Mouse (Mus musculus) hematopoietic multipotent progenitor cell, adult 10-12 weeks (in vitro differentiated cells): ENCODE data around the gene Slc25a42. TPM values are rescaled to one million over a fixed set of nuclear protein-coding genes. Genes with fewer than 3 reads are reported as not detected.

Experiments used
- polyA plus RNA-seq: library from polyadenylated mRNA; stranded (reverse); fragments of >175 nt; gene quantifications from 2 replicates; pipeline ENCODE4 v1.2.3, GENCODE M21; 2012; ENCODE audit warnings: low replicate concordance

Gene Slc25a42
- polyA plus RNA-seq = 10.1 and 12.4 TPM in 2 replicates

DNA sequence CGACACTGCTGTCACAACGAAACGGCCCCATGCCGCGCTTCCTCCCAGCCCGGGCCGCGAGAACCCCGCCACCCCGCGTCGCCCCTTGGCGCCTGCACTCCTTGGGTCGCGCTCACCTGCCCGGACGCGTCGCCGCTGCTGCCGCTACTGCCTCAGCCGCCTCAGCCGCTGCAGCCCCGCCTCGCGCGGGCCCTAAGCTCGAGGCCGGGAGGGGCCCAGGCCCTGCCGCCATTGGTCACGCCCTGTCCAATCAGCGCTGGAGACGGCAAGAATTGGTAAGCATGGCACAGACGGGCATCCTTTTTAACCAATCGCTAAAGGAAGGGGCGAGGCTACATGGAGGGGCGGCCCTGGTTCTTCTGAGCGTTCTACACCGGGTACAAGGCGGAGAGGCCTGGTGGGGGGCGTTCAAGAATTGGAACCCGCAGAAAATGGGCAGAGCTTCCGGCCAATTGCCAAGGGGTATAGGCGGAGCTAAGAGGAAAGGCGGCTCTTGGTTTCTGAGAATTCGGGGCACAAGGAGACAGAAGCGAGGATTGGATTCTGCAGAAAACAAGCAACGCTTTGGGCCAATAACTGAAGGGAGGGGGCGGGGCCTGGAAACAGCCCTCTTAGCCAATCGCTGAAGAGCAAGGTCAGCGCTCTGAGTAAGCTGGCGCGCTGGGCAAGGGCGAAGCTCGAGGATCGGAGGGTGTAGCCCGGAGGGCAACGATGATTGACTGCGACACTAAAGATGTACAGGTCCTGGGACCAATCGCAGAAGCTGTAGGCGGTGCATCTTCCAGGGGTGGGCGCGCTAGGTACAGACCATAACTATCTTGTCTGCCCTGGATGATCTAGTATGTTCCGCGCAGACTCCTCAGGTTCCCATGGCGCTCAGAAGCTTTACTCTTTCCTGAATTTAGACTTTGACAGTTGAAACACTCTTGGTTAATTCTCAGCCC, at the start of gene Slc25a42:
TSS of gene Slc25a42 (minus strand) at position 194 of the 944 bp plus-strand sequence.

DNA sequence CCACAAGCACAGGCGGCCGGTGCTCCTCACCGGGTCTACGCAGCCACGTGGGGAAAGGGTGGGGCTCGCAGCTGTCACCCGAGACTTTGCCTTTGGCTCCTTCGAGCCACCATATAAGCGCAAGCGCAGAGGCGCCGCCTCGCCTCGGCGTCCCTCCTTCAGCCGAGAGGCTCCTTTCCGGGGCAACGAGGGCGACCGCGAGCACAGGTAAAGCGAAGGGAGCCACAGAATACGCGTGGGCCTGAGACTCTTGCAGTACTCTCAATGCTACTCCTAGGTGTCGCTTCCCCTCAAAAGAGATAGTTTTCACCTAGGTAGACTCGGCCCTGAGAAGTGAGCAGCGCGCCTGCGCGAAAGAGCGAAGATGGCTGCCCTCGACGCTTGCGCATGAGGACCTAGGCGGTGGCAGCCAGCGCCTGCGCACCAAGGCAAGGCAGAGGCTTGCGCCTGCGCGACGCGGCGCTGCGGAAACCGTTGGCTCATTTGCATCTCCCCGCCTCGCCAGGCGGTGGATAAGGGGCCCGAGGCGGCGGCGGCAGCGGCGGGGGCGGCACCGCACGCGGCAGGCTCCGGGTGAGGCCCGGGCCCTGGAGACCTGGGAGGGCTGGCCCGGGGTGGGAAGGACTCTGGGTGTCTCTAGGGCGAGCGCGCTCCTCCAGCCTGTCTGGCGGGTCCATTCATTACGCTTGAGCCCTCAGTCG, 22.1 kb upstream of the Slc25a42 start, which contains the start of the genes Sugp2 and Armc6:
TSS of gene Sugp2 (plus strand) at position 147 of the 701 bp plus-strand sequence.
TSS of gene Armc6 (minus strand) at position 387 of the 701 bp plus-strand sequence.

DNA sequence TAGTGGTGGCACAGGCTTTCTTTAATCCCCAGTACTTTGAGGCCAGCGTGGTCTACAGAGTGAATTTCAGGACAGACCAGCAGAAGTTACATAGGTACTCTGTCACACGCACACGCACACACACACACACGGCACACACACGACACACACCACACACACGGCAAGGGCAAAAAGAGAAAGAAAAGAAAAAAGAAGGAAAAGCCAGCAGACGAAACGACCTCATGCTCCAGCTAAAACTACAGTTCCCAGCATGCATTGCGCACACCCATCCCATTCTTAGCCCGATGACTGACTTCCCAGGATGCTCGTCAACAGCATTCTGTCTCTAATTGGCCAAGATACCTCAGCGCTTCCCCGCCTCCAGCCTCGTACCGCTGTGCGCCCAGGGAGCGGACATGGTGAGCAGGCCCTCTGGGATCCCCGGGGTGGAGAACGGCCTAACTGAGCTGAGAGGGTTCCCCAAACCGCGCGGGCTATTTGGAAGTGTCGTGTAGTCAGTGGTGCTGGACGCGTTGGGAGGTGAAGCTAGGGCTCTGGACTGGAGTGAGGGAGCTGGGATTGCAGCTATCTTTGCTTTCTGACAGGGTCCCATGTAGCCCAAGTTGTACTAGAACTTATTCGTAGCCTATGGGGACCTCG, 39.9 kb downstream of the Slc25a42 start, which contains the start of gene Tmem161a:
TSS of gene Tmem161a (plus strand) at position 314 of the 639 bp plus-strand sequence.

DNA sequence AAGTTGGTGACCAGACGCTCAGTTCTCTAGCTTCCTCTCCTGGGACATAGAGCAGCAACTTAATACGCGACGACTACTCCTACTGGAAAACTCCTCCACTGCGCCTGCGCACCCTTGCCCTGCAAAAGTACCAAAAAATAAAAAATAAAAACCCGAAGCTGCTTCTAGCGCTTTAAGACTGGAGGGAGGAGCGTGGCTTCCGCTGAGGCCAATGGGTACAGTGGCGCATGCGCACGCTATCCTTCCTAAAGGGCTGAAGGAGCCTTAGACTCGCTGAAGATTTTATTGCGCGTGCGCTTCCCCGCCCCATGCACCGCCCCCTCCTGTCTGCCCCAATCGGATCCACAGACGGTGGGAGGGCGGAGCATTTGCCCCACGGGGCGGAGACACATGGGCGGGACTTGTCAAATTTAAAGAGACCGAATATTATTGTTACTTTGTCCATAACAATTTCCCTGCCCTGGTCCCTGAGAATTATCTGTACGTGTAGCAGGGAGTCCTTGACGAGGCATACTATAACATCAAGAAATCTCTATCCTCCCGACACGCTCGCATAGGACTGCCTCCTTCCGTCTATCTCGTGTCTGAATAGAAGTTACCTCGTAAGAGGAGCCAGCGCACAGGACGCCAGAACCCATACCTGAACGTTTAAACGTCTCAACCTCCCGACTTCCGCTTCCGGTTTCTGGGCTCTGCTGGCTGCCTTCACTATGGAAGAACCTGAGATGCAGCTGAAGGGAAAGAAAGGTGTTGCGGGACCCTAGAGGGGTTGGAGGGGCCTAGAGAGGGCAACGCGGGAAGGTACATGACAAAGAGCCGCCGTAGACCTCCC, 72.9 kb downstream of the Slc25a42 start, which contains the start of the genes Rfxank, Borcs8 and Mef2b:
TSS of gene Rfxank (minus strand) at position 129 of the 832 bp plus-strand sequence.
TSS of gene Borcs8 (plus strand) at position 474 of the 832 bp plus-strand sequence.
TSS of gene Mef2b (plus strand) at position 686 of the 832 bp plus-strand sequence.

Other genes with a start within 250 kb of the Slc25a42 start
- 54.9 and 107 TPM in 2 replicates for gene Gatad2a, start 215.9 kb downstream of the Slc25a42 start, polyA plus RNA-seq
- 60.9 and 149 TPM in 2 replicates for gene Mau2, start 169.6 kb downstream of the Slc25a42 start, polyA plus RNA-seq
- 38.1 and 63.8 TPM in 2 replicates for gene Sugp1, start 169.5 kb downstream of the Slc25a42 start, polyA plus RNA-seq
- 0.69 and 0.95 TPM in 2 replicates for gene Tm6sf2, start 139.4 kb downstream of the Slc25a42 start, polyA plus RNA-seq
- gene Hapln4, start 128.8 kb downstream of the Slc25a42 start, polyA plus RNA-seq = 0.03 and 0.07 TPM in 2 replicates
- 0.13 and 0.22 TPM in 2 replicates for gene Ncan, start 91.4 kb downstream of the Slc25a42 start, polyA plus RNA-seq
- gene Nr2c2ap, start 81.0 kb downstream of the Slc25a42 start, polyA plus RNA-seq = 6.3 and 14.2 TPM in 2 replicates
- gene Rfxank, start 73.2 kb downstream of the Slc25a42 start, polyA plus RNA-seq = 6.1 and 18.1 TPM in 2 replicates
- gene Borcs8, start 72.8 kb downstream of the Slc25a42 start, polyA plus RNA-seq = 8.0 and 46.2 TPM in 2 replicates
- gene Mef2b, start 72.6 kb downstream of the Slc25a42 start, polyA plus RNA-seq = 8.0 and 22.3 TPM in 2 replicates
- 104 and 138 TPM in 2 replicates for gene Tmem161a, start 39.9 kb downstream of the Slc25a42 start, polyA plus RNA-seq
- gene Sugp2, start 21.9 kb upstream of the Slc25a42 start, polyA plus RNA-seq = 40.6 and 92.2 TPM in 2 replicates
- 8.9 and 12.0 TPM in 2 replicates for gene Armc6, start 22.2 kb upstream of the Slc25a42 start, polyA plus RNA-seq
- 14.2 and 18.3 TPM in 2 replicates for gene Homer3, start 70.5 kb upstream of the Slc25a42 start, polyA plus RNA-seq
- 25.7 and 31.1 TPM in 2 replicates for gene Ddx49, start 90.2 kb upstream of the Slc25a42 start, polyA plus RNA-seq
- gene Cope, start 90.2 kb upstream of the Slc25a42 start, polyA plus RNA-seq = 177 and 198 TPM in 2 replicates
- 0.26 and 1.4 TPM in 2 replicates for gene Cers1, start 103.5 kb upstream of the Slc25a42 start, polyA plus RNA-seq
- 0.27 and 0.54 TPM in 2 replicates for gene Gdf1, start 117.5 kb upstream of the Slc25a42 start, polyA plus RNA-seq
- gene Upf1, start 141.0 kb upstream of the Slc25a42 start, polyA plus RNA-seq = 89.7 and 137 TPM in 2 replicates
- gene Comp, start 161.3 kb upstream of the Slc25a42 start, polyA plus RNA-seq = 0.09 and 0.41 TPM in 2 replicates
- gene Crtc1, start 227.3 kb upstream of the Slc25a42 start, polyA plus RNA-seq = 23.0 and 38.0 TPM in 2 replicates